Mouse (Mus musculus): ENCODE results near the gene Clstn2. TPM values are rescaled to one million over a fixed set of nuclear protein-coding genes. Genes with fewer than 3 reads are reported as not detected.

Gene Clstn2
- polyA plus RNA-seq, 1 experiment: not detected

- Histone ChIP-seq H3K4me1 (ENCODE audit: control insufficient read depth, insufficient read depth, low read length) (0 out of 2 replicates have a peak, but pooled peaks cover 2% of the 10 kb centered on the region), H3K27ac (ENCODE audit: insufficient read depth, low read depth, low read length) (no peak overlapping the region), H3K4me3 (ENCODE audit: insufficient read depth, low read depth, low read length) (no peak overlapping the region)
- no peak for TF ChIP-seq CTCF (IDR thresholded peaks at IDR 0.05; ENCODE audit: insufficient read depth, low read depth, low read length)
- TF ChIP-seq POLR2A (IDR thresholded peaks at IDR 0.05; ENCODE audit: insufficient read depth, low read depth, low read length): no peak
- WGBS: 64% methylated on average over 4 of the region's 4 CpGs
Observed at GRCm38 (mm10) chr9:97966691-97967090, 66.3 kb downstream of the Clstn2 start.

DNA sequence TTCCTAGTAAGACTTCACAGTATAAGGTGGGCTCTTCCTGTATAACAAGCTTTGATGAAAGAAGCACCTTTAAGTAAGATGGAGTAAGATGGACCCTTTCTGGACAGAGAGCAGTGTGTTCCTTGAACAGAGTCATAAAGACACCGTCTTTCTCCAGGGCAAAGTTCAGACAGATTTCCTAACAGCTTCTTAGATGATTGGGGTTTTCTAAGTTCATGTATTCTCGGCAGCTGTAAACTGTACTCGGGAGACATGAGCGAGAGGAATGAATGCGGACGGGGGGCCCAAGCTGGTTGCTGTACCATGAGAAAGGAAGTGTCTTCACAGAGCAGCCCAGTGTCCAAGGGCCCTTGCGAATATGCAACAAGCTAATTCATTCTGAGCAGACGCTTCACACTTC, 75.5 kb downstream of the Clstn2 start:
- WGBS: 90% methylated on average over 8 of the region's 8 CpGs
- Histone ChIP-seq H3K4me1 (ENCODE audit: control insufficient read depth, insufficient read depth, low read length) (peaks cover 15% of the 10 kb centered on the region), H3K27ac (ENCODE audit: insufficient read depth, low read depth, low read length) (no peak overlapping the region), H3K4me3 (ENCODE audit: insufficient read depth, low read depth, low read length) (no peak overlapping the region)
- TF ChIP-seq CTCF (IDR thresholded peaks at IDR 0.05; ENCODE audit: insufficient read depth, low read depth, low read length) (no peak), POLR2A (IDR thresholded peaks at IDR 0.05; ENCODE audit: insufficient read depth, low read depth, low read length) (no peak)

DNA sequence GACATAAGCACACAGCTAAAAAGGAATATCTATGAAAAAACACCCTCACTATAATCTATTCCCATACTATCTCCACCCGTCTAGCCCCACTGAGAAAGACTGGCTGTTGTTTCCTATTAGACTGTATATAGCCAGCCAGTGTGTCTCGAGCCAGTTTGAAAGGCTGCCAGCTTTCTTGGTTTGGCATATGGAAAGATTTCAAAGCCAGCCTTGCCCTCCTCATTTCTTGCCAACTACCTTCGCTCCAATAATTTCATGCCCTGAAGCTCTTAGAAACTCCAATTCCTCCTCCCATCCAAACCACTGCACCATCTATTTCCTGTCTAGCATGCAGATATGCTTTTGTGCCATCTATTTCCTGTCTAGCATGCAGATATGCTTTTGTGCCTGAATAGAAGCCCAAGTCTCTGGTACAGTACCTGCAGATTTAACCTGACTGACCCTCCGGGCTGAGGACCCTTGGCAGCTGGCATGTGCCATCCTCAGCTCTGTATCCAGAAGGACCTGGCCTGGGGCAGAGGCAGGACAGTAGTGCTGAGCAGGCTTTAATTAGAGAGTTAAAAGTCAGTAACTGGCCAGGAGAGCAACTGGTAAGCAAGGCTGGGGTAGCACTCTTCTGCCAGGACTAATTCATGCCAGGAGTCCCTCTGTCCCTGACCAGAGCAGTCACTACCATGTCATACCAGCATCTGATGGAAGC, 76.4 kb downstream of the Clstn2 start:
- WGBS: 50% methylated on average over 4 of the region's 4 CpGs
- H3K4me3 ChIP-seq (ENCODE audit: insufficient read depth, low read depth, low read length): no peak overlapping the region
- no peak for TF ChIP-seq POLR2A (IDR thresholded peaks at IDR 0.05; ENCODE audit: insufficient read depth, low read depth, low read length)
- no peak for TF ChIP-seq CTCF (IDR thresholded peaks at IDR 0.05; ENCODE audit: insufficient read depth, low read depth, low read length)
- peaks cover 15% of the 10 kb centered on the region for H3K4me1 ChIP-seq (ENCODE audit: control insufficient read depth, insufficient read depth, low read length)
- no peak overlapping the region for H3K27ac ChIP-seq (ENCODE audit: insufficient read depth, low read depth, low read length)

DNA sequence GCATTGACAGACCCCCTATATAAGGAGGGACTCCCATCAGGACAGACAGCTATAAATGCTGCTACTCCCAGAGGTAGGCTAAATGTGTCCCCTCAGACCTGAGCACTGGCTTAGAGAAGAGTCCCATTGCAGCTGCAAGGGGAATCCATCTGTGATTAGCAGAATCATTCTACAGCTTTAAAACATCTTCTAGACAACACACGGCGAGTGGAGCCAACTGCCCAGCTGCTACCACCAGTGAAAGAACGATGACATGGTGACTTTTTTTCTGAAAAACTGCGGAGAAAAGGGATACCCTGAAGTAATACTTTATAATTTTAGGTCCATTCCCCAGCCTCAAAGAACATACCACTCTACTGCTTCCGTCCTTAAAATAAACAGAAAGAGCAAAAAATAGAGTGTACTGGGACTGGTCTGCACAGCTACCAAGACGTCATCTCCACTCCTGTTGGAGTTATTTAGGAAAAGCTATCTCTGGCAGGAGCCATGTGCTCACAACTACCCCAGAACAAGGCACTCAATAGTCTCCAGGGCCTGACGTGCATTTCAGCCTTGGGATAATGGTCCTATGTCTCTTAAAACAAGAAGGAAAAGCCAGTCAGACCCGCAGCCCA, 79.1 kb downstream of the Clstn2 start:
- WGBS: 53% methylated on average over 8 of the region's 8 CpGs
- no peak overlapping the region for H3K27ac ChIP-seq (ENCODE audit: insufficient read depth, low read depth, low read length)
- H3K4me1 ChIP-seq (ENCODE audit: control insufficient read depth, insufficient read depth, low read length): peaks cover 9% of the 10 kb centered on the region
- TF ChIP-seq CTCF (IDR thresholded peaks at IDR 0.05; ENCODE audit: insufficient read depth, low read depth, low read length): no peak
- no peak for TF ChIP-seq POLR2A (IDR thresholded peaks at IDR 0.05; ENCODE audit: insufficient read depth, low read depth, low read length)
- H3K4me3 ChIP-seq (ENCODE audit: insufficient read depth, low read depth, low read length): no peak overlapping the region

DNA sequence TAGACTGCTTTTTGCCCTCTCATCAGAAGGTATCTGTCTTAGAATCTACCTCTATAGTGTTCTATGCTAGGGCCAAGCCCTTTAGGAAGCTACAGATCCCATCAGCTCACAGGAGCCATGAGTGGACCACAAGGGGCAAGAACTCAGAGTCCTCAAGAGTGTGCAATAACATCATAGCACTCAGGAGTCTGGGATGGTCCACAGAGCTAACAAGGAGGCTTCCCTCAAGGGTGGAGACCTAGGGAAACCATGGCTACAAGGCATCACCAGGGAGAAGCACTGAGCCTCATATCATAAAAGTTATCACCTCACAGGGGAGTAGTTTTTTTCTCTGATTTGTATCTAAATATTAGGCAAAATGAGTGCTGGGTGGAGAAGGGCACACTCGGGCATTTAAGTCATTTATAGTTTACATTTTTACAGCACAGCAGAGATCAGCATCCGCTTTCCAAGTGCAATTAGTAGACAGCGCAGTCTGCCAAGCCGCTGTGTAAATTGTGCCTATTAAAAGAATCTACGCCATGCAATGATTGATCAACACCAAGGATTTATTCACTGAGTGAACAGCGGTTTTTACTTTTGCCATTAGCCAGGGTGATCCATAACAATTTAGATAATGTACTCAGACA, 82.5 kb downstream of the Clstn2 start:
- WGBS: 57% methylated on average over 6 of the region's 6 CpGs
- H3K4me3 ChIP-seq (ENCODE audit: insufficient read depth, low read depth, low read length): no peak overlapping the region
- no peak overlapping the region for H3K27ac ChIP-seq (ENCODE audit: insufficient read depth, low read depth, low read length)
- TF ChIP-seq CTCF (IDR thresholded peaks at IDR 0.05; ENCODE audit: insufficient read depth, low read depth, low read length): no peak
- no peak for TF ChIP-seq POLR2A (IDR thresholded peaks at IDR 0.05; ENCODE audit: insufficient read depth, low read depth, low read length)
- peaks cover 9% of the 10 kb centered on the region for H3K4me1 ChIP-seq (ENCODE audit: control insufficient read depth, insufficient read depth, low read length)

- Histone ChIP-seq H3K4me3 (ENCODE audit: insufficient read depth, low read depth, low read length) (no peak overlapping the region), H3K4me1 (ENCODE audit: control insufficient read depth, insufficient read depth, low read length) (no peaks in the 10 kb centered on the region), H3K27ac (ENCODE audit: insufficient read depth, low read depth, low read length) (no peak overlapping the region)
- 87% methylated on average over 4 of the region's 4 CpGs for WGBS
- TF ChIP-seq POLR2A (IDR thresholded peaks at IDR 0.05; ENCODE audit: insufficient read depth, low read depth, low read length): no peak
- no peak for TF ChIP-seq CTCF (IDR thresholded peaks at IDR 0.05; ENCODE audit: insufficient read depth, low read depth, low read length)
Observed at GRCm38 (mm10) chr9:97919326-97919725, 113.7 kb downstream of the Clstn2 start.

DNA sequence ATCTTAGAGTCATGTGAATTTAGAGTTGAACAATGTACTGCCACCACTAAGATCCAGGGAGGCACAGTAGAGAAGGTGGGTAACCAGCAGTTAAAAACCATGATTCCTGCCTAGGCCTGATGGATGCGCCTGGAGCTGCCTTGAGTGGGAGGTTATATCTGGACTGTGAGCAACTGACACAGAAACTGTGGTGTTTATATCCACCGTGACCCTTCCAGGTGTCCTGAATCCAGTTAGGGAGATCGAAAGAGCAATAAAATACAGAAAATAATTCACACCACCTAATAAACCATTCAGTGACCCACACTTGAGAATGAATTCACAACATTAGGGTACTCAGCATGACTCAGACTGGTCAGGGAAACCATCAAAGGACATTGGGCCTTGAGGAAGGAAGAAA, 141.6 kb downstream of the Clstn2 start:
- no peak for TF ChIP-seq POLR2A (IDR thresholded peaks at IDR 0.05; ENCODE audit: insufficient read depth, low read depth, low read length)
- TF ChIP-seq CTCF (IDR thresholded peaks at IDR 0.05; ENCODE audit: insufficient read depth, low read depth, low read length): no peak
- no peak overlapping the region for H3K4me3 ChIP-seq (ENCODE audit: insufficient read depth, low read depth, low read length)

GRCm38 (mm10) chr9:97883336-97883735, 149.6 kb downstream of the Clstn2 start:
- 84% methylated on average over 3 of the region's 3 CpGs for WGBS
- no peak overlapping the region for H3K4me3 ChIP-seq (ENCODE audit: insufficient read depth, low read depth, low read length)
- no peak for TF ChIP-seq CTCF (IDR thresholded peaks at IDR 0.05; ENCODE audit: insufficient read depth, low read depth, low read length)
- TF ChIP-seq POLR2A (IDR thresholded peaks at IDR 0.05; ENCODE audit: insufficient read depth, low read depth, low read length): no peak

More for the DNA sequence above, 141.6 kb downstream of the Clstn2 start:
- Histone ChIP-seq H3K27ac (ENCODE audit: insufficient read depth, low read depth, low read length) (no peak overlapping the region), H3K4me1 (ENCODE audit: control insufficient read depth, insufficient read depth, low read length) (no peaks in the 10 kb centered on the region; the same call in 1 of the 2 replicates)
- WGBS: 95% methylated on average over 3 of the region's 3 CpGs

More at GRCm38 (mm10) chr9:97883336-97883735, 149.6 kb downstream of the Clstn2 start:
- Histone ChIP-seq H3K4me1 (ENCODE audit: control insufficient read depth, insufficient read depth, low read length) (no peaks in the 10 kb centered on the region), H3K27ac (ENCODE audit: insufficient read depth, low read depth, low read length) (no peak overlapping the region)

All from olfactory bulb, adult 2 months (tissue).